Mouse (Mus musculus): ENCODE data around the gene Cdx2. TPM values are rescaled to one million over a fixed set of nuclear protein-coding genes. Genes with fewer than 3 reads are reported as not detected.
A peak's percentile ranks its signal among the peaks of the same experiment; 100 is the strongest.

Gene Cdx2
- polyA plus RNA-seq, 1 experiment from 2014 or later, result 0.18 TPM

DNA sequence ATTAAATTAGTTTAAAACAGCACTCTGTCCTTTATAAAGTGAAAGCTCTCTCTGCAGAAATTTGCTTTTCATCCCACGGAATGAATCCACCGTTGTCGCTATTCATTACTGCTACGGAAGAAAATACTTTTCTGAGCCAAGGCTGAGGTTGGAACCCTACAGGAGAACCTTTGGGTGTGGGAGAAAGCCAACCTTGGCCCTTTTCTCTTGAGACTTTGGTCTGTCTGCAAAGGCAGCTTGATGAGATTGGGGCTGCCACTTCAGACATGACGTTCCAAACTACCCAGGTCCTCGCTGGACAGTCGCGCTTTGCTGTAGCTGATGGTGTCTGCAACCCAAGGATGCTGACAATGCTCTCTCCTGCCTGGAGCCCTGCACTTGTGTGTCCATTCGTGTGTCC, 1.4 kb upstream of the Cdx2 start:
- H3K27ac ChIP-seq (ENCODE audit: low read length), result no peak overlapping the region
- H3K9ac ChIP-seq (ENCODE audit: low read depth, low read length), result no peak overlapping the region
- no peak overlapping the region for H3K4me3 ChIP-seq (ENCODE audit: low read depth, low read length)
- H3K9me3 ChIP-seq (replicated peaks; ENCODE audit: control insufficient read depth, low read length), result no peaks in the 10 kb centered on the region
- H3K4me2 ChIP-seq (ENCODE audit: low read depth, low read length), result no peak overlapping the region
- no peak for ATAC-seq (ENCODE audit: low read depth)
- H3K4me1 ChIP-seq (ENCODE audit: control insufficient read depth, low read depth, low read length), result no peaks in the 10 kb centered on the region
- 10% methylated on average over 9 of the region's 9 CpGs for WGBS (ENCODE audit: insufficient replicate concordance)
- peaks cover 98% of the 10 kb centered on the region for H3K27me3 ChIP-seq (ENCODE audit: control insufficient read depth, insufficient read depth, low read depth, low read length)
- no peaks in the 10 kb centered on the region for H3K36me3 ChIP-seq (ENCODE audit: control insufficient read depth, insufficient read depth)

DNA sequence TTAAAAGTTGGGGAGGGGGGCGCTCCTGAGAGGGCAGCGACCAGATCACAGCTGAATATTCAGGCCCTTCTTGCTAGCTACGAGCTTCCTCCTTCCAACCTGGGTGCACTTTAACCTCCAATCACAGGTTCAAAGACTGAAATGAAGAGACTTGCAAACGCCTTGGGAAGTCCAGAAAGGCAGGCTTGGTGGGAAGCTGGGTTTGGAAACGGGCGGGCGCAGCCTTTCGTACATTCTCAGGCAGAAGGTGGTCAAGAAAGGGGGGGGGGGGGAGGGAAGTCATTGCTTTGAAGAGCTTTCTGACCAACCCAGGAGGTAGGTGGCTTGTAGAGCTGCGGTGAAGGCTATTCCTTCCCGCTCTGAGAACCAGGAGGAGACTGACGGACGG, 322 bp upstream of the Cdx2 start:
- Histone ChIP-seq H3K4me1 (ENCODE audit: control insufficient read depth, low read depth, low read length) (no peaks in the 10 kb centered on the region), H3K9ac (ENCODE audit: low read depth, low read length) (no peak overlapping the region), H3K27ac (ENCODE audit: low read length) (no peak overlapping the region), H3K4me3 (ENCODE audit: low read depth, low read length) (no peak overlapping the region), H3K36me3 (ENCODE audit: control insufficient read depth, insufficient read depth) (no peaks in the 10 kb centered on the region), H3K9me3 (replicated peaks; ENCODE audit: control insufficient read depth, low read length) (no peaks in the 10 kb centered on the region), H3K27me3 (ENCODE audit: control insufficient read depth, insufficient read depth, low read depth, low read length) (peaks cover 98% of the 10 kb centered on the region), H3K4me2 (ENCODE audit: low read depth, low read length) (no peak overlapping the region)
- 2% methylated on average over 12 of the region's 12 CpGs for WGBS (ENCODE audit: insufficient replicate concordance)
- no peak for ATAC-seq (ENCODE audit: low read depth)

DNA sequence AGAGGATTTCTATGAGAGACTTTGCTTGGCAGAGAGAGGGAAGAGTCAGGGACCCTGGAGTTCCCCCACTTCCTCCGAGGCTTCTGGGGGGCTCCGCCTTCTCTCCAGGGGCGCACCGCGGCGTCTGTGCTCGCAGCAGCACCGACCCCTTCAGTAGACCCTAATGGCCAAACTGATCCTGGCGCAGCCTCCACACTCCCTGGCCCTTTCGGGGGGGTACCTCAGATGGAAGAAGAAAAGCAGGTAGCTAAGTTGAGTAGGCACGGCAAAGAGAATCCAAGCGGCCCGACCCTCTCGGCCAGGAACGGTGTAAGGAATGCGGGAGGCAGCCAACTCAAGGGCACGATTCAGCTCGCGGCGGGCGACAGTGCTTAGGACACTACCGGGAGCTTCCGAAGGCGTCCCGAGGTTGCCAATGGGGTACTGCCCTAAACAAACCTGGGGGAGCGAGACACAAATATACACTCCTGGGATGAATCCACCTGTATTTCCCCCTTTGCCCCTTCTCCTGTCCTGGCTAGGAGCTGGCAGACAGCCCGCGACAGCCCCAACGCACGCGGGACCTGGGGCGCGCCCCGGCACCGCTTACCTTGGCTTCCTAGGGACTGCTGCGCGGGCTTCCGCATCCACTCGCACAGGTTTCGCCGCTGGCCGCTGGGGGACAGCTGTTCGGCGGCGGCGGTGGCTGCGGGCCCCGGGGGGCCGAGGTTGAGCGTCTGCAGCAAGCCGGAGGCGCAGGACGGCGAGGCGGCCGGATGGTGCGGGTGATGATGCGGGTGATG, 1.0 kb downstream of the Cdx2 start:
- Histone ChIP-seq H3K9me3 (replicated peaks; ENCODE audit: control insufficient read depth, low read length) (no peaks in the 10 kb centered on the region), H3K4me2 (ENCODE audit: low read depth, low read length) (no peak overlapping the region), H3K27me3 (ENCODE audit: control insufficient read depth, insufficient read depth, low read depth, low read length) (peaks cover 98% of the 10 kb centered on the region), H3K4me3 (ENCODE audit: low read depth, low read length) (peak overlapping the region; percentile 17; the same call in 1 of the 2 replicates), H3K4me1 (ENCODE audit: control insufficient read depth, low read depth, low read length) (no peaks in the 10 kb centered on the region), H3K36me3 (ENCODE audit: control insufficient read depth, insufficient read depth) (no peaks in the 10 kb centered on the region), H3K27ac (ENCODE audit: low read length) (no peak overlapping the region), H3K9ac (ENCODE audit: low read depth, low read length) (no peak overlapping the region)
- under 1% methylated on average over 57 of the region's 58 CpGs for WGBS (ENCODE audit: insufficient replicate concordance)
- no peak for ATAC-seq (ENCODE audit: low read depth)

DNA sequence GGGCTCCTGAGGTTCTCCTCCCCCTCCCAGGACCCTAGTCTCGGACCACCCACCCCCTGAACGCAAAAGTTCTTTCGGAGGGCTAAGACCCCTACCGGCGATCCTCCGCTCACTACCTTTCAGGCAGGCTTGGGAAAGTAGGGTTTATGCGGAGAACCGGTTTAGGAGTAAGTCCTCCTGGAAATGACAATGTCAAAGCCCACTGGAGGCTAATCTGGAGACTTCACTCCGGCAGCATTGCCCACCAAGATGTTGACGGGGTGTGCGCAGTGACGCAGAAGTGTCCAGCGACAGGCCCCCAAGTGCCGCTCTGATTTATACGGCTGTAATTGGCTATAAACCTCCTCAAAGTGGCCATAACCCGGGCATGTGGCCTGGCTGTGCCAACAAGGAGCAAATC, 1.9 kb downstream of the Cdx2 start:
- no peak overlapping the region for H3K27ac ChIP-seq (ENCODE audit: low read length)
- H3K4me2 ChIP-seq (ENCODE audit: low read depth, low read length), result no peak overlapping the region
- no peak for ATAC-seq (ENCODE audit: low read depth)
- WGBS (ENCODE audit: insufficient replicate concordance), result under 1% methylated on average over 16 of the region's 16 CpGs
- no peak overlapping the region for H3K4me3 ChIP-seq (ENCODE audit: low read depth, low read length)
- H3K4me1 ChIP-seq (ENCODE audit: control insufficient read depth, low read depth, low read length), result no peaks in the 10 kb centered on the region
- H3K27me3 ChIP-seq (ENCODE audit: control insufficient read depth, insufficient read depth, low read depth, low read length), result peaks cover 100% of the 10 kb centered on the region
- no peak overlapping the region for H3K9ac ChIP-seq (ENCODE audit: low read depth, low read length)
- H3K9me3 ChIP-seq (replicated peaks; ENCODE audit: control insufficient read depth, low read length), result no peaks in the 10 kb centered on the region
- no peaks in the 10 kb centered on the region for H3K36me3 ChIP-seq (ENCODE audit: control insufficient read depth, insufficient read depth)

DNA sequence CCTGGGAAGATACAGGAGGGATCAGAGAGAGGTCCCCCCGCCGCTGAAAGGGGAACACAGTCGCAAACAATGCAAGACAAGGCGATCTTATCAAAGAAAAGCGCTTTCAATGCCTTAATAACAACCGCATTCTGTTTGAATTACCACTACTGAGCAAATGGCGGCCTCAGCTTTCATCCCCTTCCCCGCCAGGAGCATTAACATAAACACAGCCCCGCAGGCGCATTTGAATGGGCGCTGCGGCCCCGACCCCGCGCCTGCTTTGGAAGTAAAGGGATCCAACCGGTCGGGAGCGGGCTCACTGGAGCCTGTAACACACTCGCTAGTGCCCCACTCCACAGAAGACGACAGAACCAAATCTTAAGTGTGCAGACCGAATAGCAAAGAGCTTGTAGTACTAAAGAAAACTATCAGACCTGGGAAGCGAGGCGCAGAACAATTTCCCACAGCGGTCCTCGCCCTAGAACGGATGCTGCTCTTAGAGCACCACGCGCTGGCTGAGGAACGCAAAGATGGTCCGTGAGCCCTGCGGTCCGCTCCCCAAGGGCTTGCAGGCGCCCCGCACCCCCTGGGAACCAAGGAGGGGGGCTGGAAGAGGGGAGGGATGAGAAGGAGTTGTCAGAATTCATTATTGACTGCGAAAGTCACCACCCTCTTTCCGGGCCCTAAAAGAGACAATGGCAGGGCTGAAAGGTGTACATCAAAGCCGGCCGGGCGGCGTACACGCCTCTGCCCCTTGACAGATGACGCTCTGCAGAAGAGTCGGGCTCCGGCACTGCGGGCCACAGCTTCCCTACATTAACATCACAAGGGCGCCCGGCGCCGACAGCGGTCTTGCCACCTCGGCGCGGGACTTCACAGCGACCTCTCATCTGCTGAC, 2.6 kb downstream of the Cdx2 start:
- H3K4me1 ChIP-seq (ENCODE audit: control insufficient read depth, low read depth, low read length), result no peaks in the 10 kb centered on the region
- no peak overlapping the region for H3K9ac ChIP-seq (ENCODE audit: low read depth, low read length)
- H3K9me3 ChIP-seq (replicated peaks; ENCODE audit: control insufficient read depth, low read length), result no peaks in the 10 kb centered on the region
- H3K36me3 ChIP-seq (ENCODE audit: control insufficient read depth, insufficient read depth), result no peaks in the 10 kb centered on the region
- no peak overlapping the region for H3K4me2 ChIP-seq (ENCODE audit: low read depth, low read length)
- peaks cover 100% of the 10 kb centered on the region for H3K27me3 ChIP-seq (ENCODE audit: control insufficient read depth, insufficient read depth, low read depth, low read length)
- no peak overlapping the region for H3K4me3 ChIP-seq (ENCODE audit: low read depth, low read length)
- no peak overlapping the region for H3K27ac ChIP-seq (ENCODE audit: low read length)
- 2% methylated on average over 54 of the region's 54 CpGs for WGBS (ENCODE audit: insufficient replicate concordance)
- ATAC-seq (ENCODE audit: low read depth), result no peak

DNA sequence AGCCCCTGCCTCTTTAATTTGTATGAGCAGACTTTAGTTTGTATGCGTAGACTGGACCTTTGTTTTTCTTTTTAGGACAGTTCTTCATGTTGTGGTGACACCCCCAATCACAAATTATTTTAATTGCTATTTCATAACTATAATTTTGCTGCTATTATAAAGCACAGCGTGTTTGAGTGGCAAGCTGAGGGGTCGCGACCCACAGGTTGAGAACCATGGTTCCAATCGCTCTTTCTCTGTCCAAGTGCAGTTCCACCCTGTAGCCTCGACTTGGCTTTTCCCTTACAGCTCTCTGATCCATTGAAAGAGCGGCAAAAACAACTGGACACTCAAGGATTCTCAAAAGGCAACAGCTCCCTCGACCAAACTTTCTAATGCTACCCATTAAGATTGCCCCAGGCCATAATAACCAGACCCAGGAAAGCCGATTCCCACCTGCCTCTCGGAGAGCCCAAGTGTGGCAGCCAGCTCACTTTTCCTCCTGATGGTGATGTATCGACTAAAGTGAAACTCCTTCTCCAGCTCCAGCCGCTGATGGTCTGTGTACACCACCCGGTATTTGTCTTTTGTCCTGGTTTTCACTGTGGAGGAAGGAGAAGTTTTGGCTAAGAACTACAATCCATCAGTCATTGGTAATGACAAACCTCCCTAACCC, 4.2 kb downstream of the Cdx2 start:
- H3K4me2 ChIP-seq (ENCODE audit: low read depth, low read length), result no peak overlapping the region
- 10% methylated on average over 13 of the region's 13 CpGs for WGBS (ENCODE audit: insufficient replicate concordance)
- H3K9ac ChIP-seq (ENCODE audit: low read depth, low read length), result no peak overlapping the region
- no peak for ATAC-seq (ENCODE audit: low read depth)
- no peak overlapping the region for H3K4me3 ChIP-seq (ENCODE audit: low read depth, low read length)
- H3K9me3 ChIP-seq (replicated peaks; ENCODE audit: control insufficient read depth, low read length), result no peaks in the 10 kb centered on the region
- H3K27me3 ChIP-seq (ENCODE audit: control insufficient read depth, insufficient read depth, low read depth, low read length), result peaks cover 97% of the 10 kb centered on the region
- no peaks in the 10 kb centered on the region for H3K4me1 ChIP-seq (ENCODE audit: control insufficient read depth, low read depth, low read length)
- no peaks in the 10 kb centered on the region for H3K36me3 ChIP-seq (ENCODE audit: control insufficient read depth, insufficient read depth)
- H3K27ac ChIP-seq (ENCODE audit: low read length), result no peak overlapping the region

DNA sequence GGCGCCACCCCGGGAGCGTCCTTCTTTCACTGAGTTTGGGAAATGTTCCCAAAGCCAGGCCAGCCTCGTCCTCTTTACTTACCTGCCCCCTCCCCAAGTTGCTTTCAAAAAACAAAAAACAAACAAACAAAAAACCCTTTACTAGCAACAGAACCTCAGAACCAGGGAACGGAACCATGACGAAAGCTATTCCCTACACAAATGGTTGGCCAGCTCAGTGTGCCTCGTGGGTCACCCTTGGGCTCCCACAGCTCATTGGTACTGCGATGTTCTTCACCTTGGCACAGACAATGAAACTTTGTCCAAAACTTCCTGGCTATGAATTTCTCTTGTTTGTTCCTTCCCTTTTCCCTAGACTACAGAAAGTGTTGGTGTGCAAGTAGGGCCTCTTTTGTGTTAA, 4.9 kb downstream of the Cdx2 start:
- Histone ChIP-seq H3K27ac (ENCODE audit: low read length) (no peak overlapping the region), H3K4me3 (ENCODE audit: low read depth, low read length) (no peak overlapping the region), H3K9ac (ENCODE audit: low read depth, low read length) (no peak overlapping the region), H3K4me1 (ENCODE audit: control insufficient read depth, low read depth, low read length) (no peaks in the 10 kb centered on the region), H3K27me3 (ENCODE audit: control insufficient read depth, insufficient read depth, low read depth, low read length) (peaks cover 91% of the 10 kb centered on the region), H3K4me2 (ENCODE audit: low read depth, low read length) (no peak overlapping the region), H3K36me3 (ENCODE audit: control insufficient read depth, insufficient read depth) (no peaks in the 10 kb centered on the region), H3K9me3 (replicated peaks; ENCODE audit: control insufficient read depth, low read length) (no peaks in the 10 kb centered on the region)
- 13% methylated on average over 8 of the region's 8 CpGs for WGBS (ENCODE audit: insufficient replicate concordance)
- ATAC-seq (ENCODE audit: low read depth), result no peak

DNA sequence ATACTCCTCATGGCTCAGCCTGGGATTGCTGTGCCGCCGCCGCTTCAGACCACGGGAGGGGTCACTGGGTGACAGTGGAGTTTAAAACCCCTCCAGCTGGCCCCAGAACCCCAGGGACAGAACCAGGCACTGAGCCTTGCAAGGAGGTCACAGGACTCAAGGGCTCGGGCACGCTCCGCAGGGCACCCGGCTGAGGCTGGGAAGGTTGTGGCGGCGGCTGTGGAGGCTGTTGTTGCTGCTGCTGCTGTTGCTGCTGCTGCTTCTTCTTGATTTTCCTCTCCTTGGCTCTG, 5.3 kb downstream of the Cdx2 start:
- H3K9me3 ChIP-seq (replicated peaks; ENCODE audit: control insufficient read depth, low read length), result no peaks in the 10 kb centered on the region
- no peaks in the 10 kb centered on the region for H3K4me1 ChIP-seq (ENCODE audit: control insufficient read depth, low read depth, low read length)
- WGBS (ENCODE audit: insufficient replicate concordance), result 7% methylated on average over 10 of the region's 10 CpGs
- no peaks in the 10 kb centered on the region for H3K36me3 ChIP-seq (ENCODE audit: control insufficient read depth, insufficient read depth)
- no peak for ATAC-seq (ENCODE audit: low read depth)
- no peak overlapping the region for H3K4me2 ChIP-seq (ENCODE audit: low read depth, low read length)
- no peak overlapping the region for H3K27ac ChIP-seq (ENCODE audit: low read length)
- H3K27me3 ChIP-seq (ENCODE audit: control insufficient read depth, insufficient read depth, low read depth, low read length), result peaks cover 86% of the 10 kb centered on the region
- H3K4me3 ChIP-seq (ENCODE audit: low read depth, low read length), result no peak overlapping the region
- no peak overlapping the region for H3K9ac ChIP-seq (ENCODE audit: low read depth, low read length)
